Mouse (Mus musculus) ES-E14 (cell line): Measurements from ENCODE around the gene Eif4e3.

Source experiments
- CHD2 ChIP-seq: IDR thresholded peaks from 2 replicates; pipeline ENCODE4 v1.6.1; 2014; ENCODE audit warnings: mild to moderate bottlenecking, low read depth, low read length, inconsistent platforms
- HCFC1 ChIP-seq: IDR thresholded peaks from 2 replicates; pipeline ENCODE4 v1.6.1; 2012; ENCODE audit warnings: low read length, inconsistent platforms, borderline replicate concordance; ENCODE audit not compliant: insufficient read depth
- ZC3H11A ChIP-seq: IDR thresholded peaks from 2 replicates; pipeline ENCODE4 v1.6.1; 2012; ENCODE audit warnings: low read depth, mild to moderate bottlenecking, inconsistent platforms, low read length, borderline replicate concordance

DNA sequence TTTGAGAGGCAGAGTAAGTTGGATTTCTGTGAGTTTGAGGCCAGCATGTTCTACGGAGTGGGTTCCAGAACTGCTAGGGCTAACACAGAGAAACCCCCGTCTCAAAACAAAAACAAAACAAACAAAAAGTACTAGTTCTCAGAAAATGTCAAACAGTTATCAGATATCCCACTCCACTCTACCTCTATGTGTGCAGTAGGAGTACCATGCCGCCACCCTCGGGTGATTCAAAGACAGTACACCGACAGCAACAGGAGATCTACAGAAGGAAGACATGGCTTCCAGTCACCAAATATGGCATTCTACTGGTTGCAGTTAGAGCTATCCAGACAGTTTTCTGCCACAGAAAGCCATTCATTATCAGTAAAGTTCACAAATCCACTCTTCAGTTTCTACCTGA, 21.7 kb downstream of the Eif4e3 start:
- TF ChIP-seq HCFC1 (no peak), CHD2 (no peak), ZC3H11A (no peak)
